In genomic region chrX:151444189-151444588, GRCm38 (mm10) we compare ENCODE assay signal across 27 mouse cellular contexts.
A peak's percentile ranks its signal among the peaks of the same experiment; 100 is the strongest.
DNase-seq lines count a peak whose midpoint lies in the region; ATAC-seq lines count a peak whose summit lies in the region.
"Had no signal": no experiment of that assay in that cellular context is flagged by ENCODE, and none has a peak within 500 bp of the region (broad histone marks: within the 10 kb centered on the region; RNA-seq: fewer than 3 reads in every experiment).

No protein-coding gene starts in this region.

- H3K9ac ChIP-seq in liver, embryonic 16.5 days (ENCODE audit: low read depth, low read length), result no peak overlapping the region
- H3K9ac ChIP-seq in liver, embryonic 12.5 days, result no peak overlapping the region
- H3K9ac ChIP-seq: embryonic facial prominence, embryonic 13.5 days; embryonic facial prominence, embryonic 15.5 days; forebrain, embryonic 12.5 days had no signal

- H3K9me3 ChIP-seq in liver, embryonic 16.5 days (replicated peaks; ENCODE audit: control insufficient read depth, low read length), result no peaks in the 10 kb centered on the region
- no peaks in the 10 kb centered on the region for H3K9me3 ChIP-seq in liver, embryonic 12.5 days (replicated peaks)
- H3K9me3 ChIP-seq: embryonic facial prominence, embryonic 13.5 days; embryonic facial prominence, embryonic 15.5 days; forebrain, embryonic 10.5 days; forebrain, embryonic 12.5 days; G1E had no signal

- no peak overlapping the region for H3K4me2 ChIP-seq in liver, embryonic 16.5 days (ENCODE audit: low read depth, low read length)
- no peak overlapping the region for H3K4me2 ChIP-seq in liver, embryonic 12.5 days
- H3K4me2 ChIP-seq: embryonic facial prominence, embryonic 13.5 days; embryonic facial prominence, embryonic 15.5 days; forebrain, embryonic 12.5 days had no signal

- WGBS in liver, embryonic 16.5 days (ENCODE audit: insufficient replicate concordance), result 77% methylated on average over 1 of the region's 1 CpGs
- 53% methylated on average over 1 of the region's 1 CpGs for WGBS in liver, embryonic 12.5 days (ENCODE audit: insufficient replicate concordance)

- ATAC-seq in liver, embryonic 16.5 days (ENCODE audit: low read depth), result peak; percentile 41; the same call in 1 of the 2 replicates
- no peak for ATAC-seq in liver, embryonic 12.5 days
- ATAC-seq: activated CD4-positive, CD25-positive, alpha-beta regulatory T cell, adult 4 months; CD4-positive, CD25-positive, alpha-beta regulatory T cell, adult 4 months; forebrain, embryonic 14.5 days; forebrain, embryonic 16.5 days; Patski had no signal

- no peak overlapping the region for H3K27ac ChIP-seq in liver, embryonic 16.5 days (ENCODE audit: low read length)
- H3K27ac ChIP-seq in liver, embryonic 12.5 days, result no peak overlapping the region
- H3K27ac ChIP-seq: embryonic facial prominence, embryonic 13.5 days; embryonic facial prominence, embryonic 15.5 days; forebrain, embryonic 10.5 days; forebrain, embryonic 12.5 days had no signal

- no peaks in the 10 kb centered on the region for H3K36me3 ChIP-seq in liver, embryonic 16.5 days (ENCODE audit: control insufficient read depth, insufficient read depth)
- H3K36me3 ChIP-seq in liver, embryonic 12.5 days, result no peaks in the 10 kb centered on the region
- H3K36me3 ChIP-seq: embryonic facial prominence, embryonic 13.5 days; embryonic facial prominence, embryonic 15.5 days; forebrain, embryonic 10.5 days; forebrain, embryonic 12.5 days; G1E had no signal

- H3K4me3 ChIP-seq in liver, embryonic 16.5 days (ENCODE audit: low read depth, low read length), result no peak overlapping the region
- no peak overlapping the region for H3K4me3 ChIP-seq in liver, embryonic 12.5 days
- H3K4me3 ChIP-seq: embryonic facial prominence, embryonic 13.5 days; embryonic facial prominence, embryonic 15.5 days; erythroblast, embryonic 14.5 days; forebrain, embryonic 10.5 days; forebrain, embryonic 12.5 days had no signal

- DNase-seq in adrenal gland, postnatal 10 days, result peak; percentile 1
- DNase-seq in adrenal gland, adult 18-20 months (ENCODE audit: low spot score in 2 of 2), result no peak
- peak; percentile 4 for DNase-seq in adipocyte (ENCODE audit: low spot score)
- DNase-seq: adrenal gland, adult 8-10 months; adrenal gland, postnatal 25 days; B cell, adult 2 months; cerebellum, adult 11 months; cerebellum, adult 18-20 months; cerebellum, adult 8-10 months; cerebellum, adult 9-11 months; cerebellum, postnatal 14 days; cerebellum, postnatal 36 days; embryo, embryonic 11 days had no signal

- no peaks in the 10 kb centered on the region; the same call in 1 of the 2 replicates for H3K27me3 ChIP-seq in liver, embryonic 16.5 days (ENCODE audit: control insufficient read depth, insufficient read depth, low read depth, low read length)
- H3K27me3 ChIP-seq in liver, embryonic 12.5 days (replicated peaks), result no peaks in the 10 kb centered on the region
- H3K27me3 ChIP-seq: CH12.LX; embryonic facial prominence, embryonic 15.5 days; Patski had no signal

- H3K4me1 ChIP-seq in liver, embryonic 16.5 days (ENCODE audit: control insufficient read depth, low read depth, low read length), result no peaks in the 10 kb centered on the region
- H3K4me1 ChIP-seq in liver, embryonic 12.5 days, result 0 out of 2 replicates have a peak, but pooled peaks cover 10% of the 10 kb centered on the region
- H3K4me1 ChIP-seq: embryonic facial prominence, embryonic 13.5 days; embryonic facial prominence, embryonic 15.5 days; forebrain, embryonic 10.5 days; forebrain, embryonic 12.5 days had no signal

Comparison
In these comparisons a context has a peak if more than half of its experiments do, and no peak if none do; other contexts are left out.
1. DNase-seq: peak in adrenal gland, postnatal 10 days (single experiment) and adipocyte (single experiment); none in adrenal gland, adult 18-20 months (0 of 2).